Mouse (Mus musculus) liver, embryonic 15.5 days (tissue): ENCODE measurements at regions not wholly inside any gene's neighbourhood (a gene's known extent, or its start where the extent isn't known, plus 50 kb on each side); places are given as distances from the start of the nearest gene placed in this dataset.

Experiments used
- ATAC-seq: fragments of 200-750 bp; cut with Nextera tagmentation; 2 replicates; pipeline ENCODE4 v1.8.0; 2017; ENCODE audit warnings: moderate number of reproducible peaks, mild to moderate bottlenecking, moderate library complexity; ENCODE audit not compliant: insufficient read depth
- H3K27ac ChIP-seq: fragments of 300-500 bp; sonication (generic); replicated peaks from 2 replicates; pipeline ENCODE4 v1.5.1; 2015; ENCODE audit warnings: mild to moderate bottlenecking, inconsistent platforms
- H3K27me3 ChIP-seq: fragments of 300-500 bp; sonication (generic); 2 replicates; pipeline ENCODE4 v1.6.1; 2015; ENCODE audit warnings: mild to moderate bottlenecking, inconsistent platforms
- H3K36me3 ChIP-seq: fragments of 300-500 bp; sonication (generic); replicated peaks from 2 replicates; pipeline ENCODE4 v1.6.1; 2015; ENCODE audit warnings: moderate library complexity, mild to moderate bottlenecking, inconsistent platforms
- H3K4me1 ChIP-seq: fragments of 300-500 bp; sonication (generic); replicated peaks from 2 replicates; pipeline ENCODE4 v1.6.1; 2015; ENCODE audit warnings: inconsistent platforms
- H3K4me2 ChIP-seq: fragments of 300-500 bp; sonication (generic); 2 replicates; pipeline ENCODE4 v1.6.1; 2015; ENCODE audit warnings: moderate library complexity, mild to moderate bottlenecking, inconsistent platforms
- H3K4me3 ChIP-seq: fragments of 300-500 bp; sonication (generic); replicated peaks from 2 replicates; pipeline ENCODE4 v1.5.1; 2015; ENCODE audit warnings: mild to moderate bottlenecking, inconsistent platforms
- H3K9ac ChIP-seq: fragments of 300-500 bp; sonication (generic); 2 replicates; pipeline ENCODE4 v1.6.1; 2015; ENCODE audit warnings: moderate library complexity, mild to moderate bottlenecking, inconsistent platforms
- H3K9me3 ChIP-seq: fragments of 300-500 bp; sonication (generic); replicated peaks from 2 replicates; pipeline ENCODE4 v1.6.1; 2016; ENCODE audit warnings: inconsistent platforms
- WGBS: fragments of 180-500 bp; shearing (Covaris S2); methylation state at CpG from one replicate; pipeline ENCODE4 v1.1.7; 2015; ENCODE audit warnings: mixed read lengths; ENCODE audit not compliant: insufficient replicate concordance; 5-methylcytosine and 5-hydroxymethylcytosine counted together

GRCm38 (mm10) chr6:84474835-84475234 lies 118.9 kb downstream of the Cyp26b1 start:
- Histone ChIP-seq H3K4me1 (no peaks in the 10 kb centered on the region), H3K4me3 (no peak overlapping the region), H3K36me3 (no peaks in the 10 kb centered on the region), H3K9me3 (no peaks in the 10 kb centered on the region), H3K9ac (no peak overlapping the region), H3K27ac (no peak overlapping the region), H3K27me3 (no peaks in the 10 kb centered on the region), H3K4me2 (no peak overlapping the region)
- no peak for ATAC-seq

- Histone ChIP-seq H3K9ac (no peak overlapping the region), H3K27ac (no peak overlapping the region), H3K4me3 (no peak overlapping the region), H3K36me3 (no peaks in the 10 kb centered on the region), H3K9me3 (no peaks in the 10 kb centered on the region), H3K4me2 (no peak overlapping the region), H3K4me1 (no peaks in the 10 kb centered on the region), H3K27me3 (no peaks in the 10 kb centered on the region)
- ATAC-seq, result no peak
- 54% methylated on average over 3 of the region's 3 CpGs for WGBS
These were observed 120.5 kb downstream of the Cyp26b1 start for GRCm38 (mm10) chr6:84473171-84473570.

GRCm38 (mm10) chr6:84472287-84472686 lies 121.4 kb downstream of the Cyp26b1 start:
- Histone ChIP-seq H3K27me3 (no peaks in the 10 kb centered on the region), H3K4me2 (no peak overlapping the region), H3K4me1 (no peaks in the 10 kb centered on the region), H3K36me3 (no peaks in the 10 kb centered on the region), H3K4me3 (no peak overlapping the region), H3K9me3 (no peaks in the 10 kb centered on the region), H3K27ac (no peak overlapping the region), H3K9ac (no peak overlapping the region)
- 19% methylated on average over 3 of the region's 3 CpGs for WGBS
- no peak for ATAC-seq

- no peaks in the 10 kb centered on the region; the same call in 1 of the 2 replicates for H3K27me3 ChIP-seq
- ATAC-seq, result no peak
- peaks cover 18% of the 10 kb centered on the region for H3K4me1 ChIP-seq
- H3K4me2 ChIP-seq, result no peak overlapping the region
- no peak overlapping the region for H3K27ac ChIP-seq
- H3K9me3 ChIP-seq, result no peaks in the 10 kb centered on the region
- no peak overlapping the region for H3K9ac ChIP-seq
- H3K36me3 ChIP-seq, result no peaks in the 10 kb centered on the region
- no peak overlapping the region for H3K4me3 ChIP-seq
- 72% methylated on average over 3 of the region's 3 CpGs for WGBS
These were observed 126.4 kb downstream of the Cyp26b1 start for GRCm38 (mm10) chr6:84467319-84467718.

- Histone ChIP-seq H3K4me3 (no peak overlapping the region), H3K4me2 (no peak overlapping the region), H3K27ac (no peak overlapping the region), H3K27me3 (no peaks in the 10 kb centered on the region; the same call in 1 of the 2 replicates), H3K36me3 (no peaks in the 10 kb centered on the region), H3K9me3 (no peaks in the 10 kb centered on the region), H3K4me1 (peaks cover 18% of the 10 kb centered on the region), H3K9ac (no peak overlapping the region)
- 75% methylated on average over 7 of the region's 7 CpGs for WGBS
- ATAC-seq, result no peak
These were observed 127.5 kb downstream of the Cyp26b1 start for GRCm38 (mm10) chr6:84466223-84466622.

- Histone ChIP-seq H3K4me3 (no peak overlapping the region), H3K4me1 (peaks cover 18% of the 10 kb centered on the region), H3K4me2 (peak overlapping the region; percentile 5; the same call in 1 of the 2 replicates), H3K27me3 (no peaks in the 10 kb centered on the region; the same call in 1 of the 2 replicates), H3K9me3 (no peaks in the 10 kb centered on the region), H3K9ac (no peak overlapping the region), H3K27ac (no peak overlapping the region), H3K36me3 (no peaks in the 10 kb centered on the region)
- WGBS, result 37% methylated on average over 5 of the region's 5 CpGs
- peak; percentile 89 for ATAC-seq
These were observed 128.1 kb downstream of the Cyp26b1 start for GRCm38 (mm10) chr6:84465596-84465995.

- Histone ChIP-seq H3K36me3 (no peaks in the 10 kb centered on the region), H3K9me3 (no peaks in the 10 kb centered on the region), H3K4me3 (no peak overlapping the region), H3K4me2 (no peak overlapping the region), H3K27me3 (no peaks in the 10 kb centered on the region; the same call in 1 of the 2 replicates), H3K27ac (no peak overlapping the region), H3K9ac (no peak overlapping the region), H3K4me1 (peaks cover 18% of the 10 kb centered on the region)
- 65% methylated on average over 7 of the region's 7 CpGs for WGBS
- ATAC-seq, result no peak
These were observed 129.9 kb downstream of the Cyp26b1 start for GRCm38 (mm10) chr6:84463592-84464367.

- WGBS, result 51% methylated on average over 3 of the region's 3 CpGs
- Histone ChIP-seq H3K4me1 (no peaks in the 10 kb centered on the region), H3K4me2 (no peak overlapping the region), H3K27ac (no peak overlapping the region), H3K9ac (no peak overlapping the region), H3K9me3 (no peaks in the 10 kb centered on the region), H3K36me3 (no peaks in the 10 kb centered on the region), H3K27me3 (no peaks in the 10 kb centered on the region), H3K4me3 (no peak overlapping the region)
- ATAC-seq, result no peak
These were observed 136.9 kb downstream of the Cyp26b1 start for GRCm38 (mm10) chr6:84456803-84457202.

GRCm38 (mm10) chr6:84445093-84445492 lies 148.6 kb downstream of the Cyp26b1 start:
- no peak for ATAC-seq
- WGBS, result 11% methylated on average over 4 of the region's 4 CpGs

GRCm38 (mm10) chr6:84442667-84443066 lies 151.0 kb downstream of the Cyp26b1 start:
- no peaks in the 10 kb centered on the region for H3K36me3 ChIP-seq
- no peaks in the 10 kb centered on the region for H3K27me3 ChIP-seq
- no peak for ATAC-seq
- no peaks in the 10 kb centered on the region for H3K9me3 ChIP-seq
- H3K4me1 ChIP-seq, result no peaks in the 10 kb centered on the region
- H3K4me2 ChIP-seq, result no peak overlapping the region
- WGBS, result 63% methylated on average over 1 of the region's 1 CpGs
- no peak overlapping the region for H3K9ac ChIP-seq
- H3K4me3 ChIP-seq, result no peak overlapping the region
- H3K27ac ChIP-seq, result no peak overlapping the region

More at GRCm38 (mm10) chr6:84445093-84445492, 148.6 kb downstream of the Cyp26b1 start:
- Histone ChIP-seq H3K4me3 (no peak overlapping the region), H3K4me2 (no peak overlapping the region), H3K27me3 (no peaks in the 10 kb centered on the region), H3K4me1 (no peaks in the 10 kb centered on the region), H3K36me3 (no peaks in the 10 kb centered on the region), H3K27ac (no peak overlapping the region), H3K9ac (no peak overlapping the region), H3K9me3 (no peaks in the 10 kb centered on the region)

GRCm38 (mm10) chr6:84441721-84442480 lies 151.8 kb downstream of the Cyp26b1 start:
- 65% methylated on average over 5 of the region's 5 CpGs for WGBS
- Histone ChIP-seq H3K27ac (no peak overlapping the region), H3K9me3 (no peaks in the 10 kb centered on the region), H3K4me2 (no peak overlapping the region), H3K4me3 (no peak overlapping the region), H3K27me3 (no peaks in the 10 kb centered on the region), H3K9ac (no peak overlapping the region), H3K36me3 (no peaks in the 10 kb centered on the region), H3K4me1 (no peaks in the 10 kb centered on the region)
- ATAC-seq, result no peak
